ENCODE assay signal across 8 mouse cellular contexts in genomic region chr5:3197952-3198841, GRCm38 (mm10).
DNase-seq lines count a peak whose midpoint lies in the region; ATAC-seq and TF ChIP-seq lines count a peak whose summit lies in the region.

No protein-coding gene starts in this region.

- no peak for TF ChIP-seq CTCF in liver, adult 2 months (IDR thresholded peaks at IDR 0.05; ENCODE audit: low read depth, low read length)

- H3K27ac ChIP-seq in midbrain, embryonic 11.5 days (ENCODE audit: low read depth, low read length): no peak overlapping the region
- no peak overlapping the region for H3K27ac ChIP-seq in midbrain, embryonic 13.5 days
- H3K27ac ChIP-seq in liver, adult 2 months (replicated peaks; ENCODE audit: insufficient read depth, low read depth, low read length): no peak overlapping the region
- H3K27ac ChIP-seq in neural tube, embryonic 11.5 days (ENCODE audit: low read depth, low read length): no peak overlapping the region

- no peak overlapping the region for H3K4me3 ChIP-seq in midbrain, embryonic 11.5 days (ENCODE audit: low read depth, low read length)
- H3K4me3 ChIP-seq in midbrain, embryonic 13.5 days (replicated peaks): no peak overlapping the region
- no peak overlapping the region for H3K4me3 ChIP-seq in liver, adult 2 months (ENCODE audit: insufficient read depth, low read depth, low read length)
- no peak overlapping the region for H3K4me3 ChIP-seq in neural tube, embryonic 11.5 days (ENCODE audit: low read depth, low read length)

- ATAC-seq in midbrain, embryonic 11.5 days (ENCODE audit: low FRiP score): no peak
- no peak for ATAC-seq in midbrain, embryonic 13.5 days
- no peak for ATAC-seq in neural tube, embryonic 11.5 days (ENCODE audit: insufficient read depth, low FRiP score, low TSS enrichment)

- peak; percentile 68 for DNase-seq in midbrain, embryonic 11.5 days (ENCODE audit: low spot score, missing footprints)
- DNase-seq in embryo, embryonic 10.5 days (ENCODE audit: low spot score): peak; percentile 10
- DNase-seq in heart, postnatal 14 days: peak; percentile 50 to 57
- DNase-seq in liver, adult 2 months (ENCODE audit: extremely low read depth, low read depth, low spot score): peak; percentile 51
- DNase-seq in neural tube, embryonic 11.5 days (ENCODE audit: low spot score): peak; percentile 9
- no peak for DNase-seq in B cell, adult 2 months
- no peak for DNase-seq in cerebellum, adult 11-12 months

- no peaks in the 10 kb centered on the region for H3K36me3 ChIP-seq in midbrain, embryonic 11.5 days (ENCODE audit: control insufficient read depth, insufficient read depth, low read length)
- H3K36me3 ChIP-seq in midbrain, embryonic 13.5 days: no peaks in the 10 kb centered on the region
- no peaks in the 10 kb centered on the region for H3K36me3 ChIP-seq in liver, adult 2 months (ENCODE audit: control insufficient read depth, insufficient read depth, low read length)
- no peaks in the 10 kb centered on the region for H3K36me3 ChIP-seq in neural tube, embryonic 11.5 days (ENCODE audit: control insufficient read depth, insufficient read depth, low read length)

- WGBS in midbrain, embryonic 11.5 days: 71% methylated on average over 16 of the region's 16 CpGs
- 70% methylated on average over 16 of the region's 16 CpGs for WGBS in midbrain, embryonic 13.5 days
- 50% methylated on average over 16 of the region's 16 CpGs for WGBS in liver, adult 2 months
- WGBS in neural tube, embryonic 11.5 days: 55% methylated on average over 16 of the region's 16 CpGs

- H3K79me2 ChIP-seq in liver, adult 2 months (ENCODE audit: control insufficient read depth, insufficient read depth, low read length): no peaks in the 10 kb centered on the region

- no peaks in the 10 kb centered on the region for H3K9me3 ChIP-seq in midbrain, embryonic 11.5 days (ENCODE audit: control insufficient read depth, low read length)
- H3K9me3 ChIP-seq in midbrain, embryonic 13.5 days: no peaks in the 10 kb centered on the region
- H3K9me3 ChIP-seq in neural tube, embryonic 11.5 days (ENCODE audit: control insufficient read depth, low read length): no peaks in the 10 kb centered on the region

- intact Hi-C loops in heart, postnatal 14 days (cut with DNase I): loop anchor here (10.0 kb wide), 1 partner anchor 53 kb away; no protein-coding TSS in a partner anchor

- no peak overlapping the region for H3K9ac ChIP-seq in midbrain, embryonic 11.5 days (ENCODE audit: low read length)
- no peak overlapping the region for H3K9ac ChIP-seq in midbrain, embryonic 13.5 days (replicated peaks)
- no peak overlapping the region for H3K9ac ChIP-seq in liver, adult 2 months (ENCODE audit: low read depth, low read length)
- no peak overlapping the region for H3K9ac ChIP-seq in neural tube, embryonic 11.5 days (ENCODE audit: low read length)

- no peak overlapping the region for H3K4me2 ChIP-seq in midbrain, embryonic 11.5 days
- no peak overlapping the region for H3K4me2 ChIP-seq in midbrain, embryonic 13.5 days (replicated peaks)
- H3K4me2 ChIP-seq in neural tube, embryonic 11.5 days (ENCODE audit: low read depth): no peak overlapping the region

- no peak for TF ChIP-seq POLR2A in liver, adult 2 months (IDR thresholded peaks at IDR 0.05; ENCODE audit: extremely low read depth, insufficient read depth, low read length)

- H3K27me3 ChIP-seq in midbrain, embryonic 11.5 days (ENCODE audit: control insufficient read depth, insufficient read depth, low read length): no peaks in the 10 kb centered on the region
- H3K27me3 ChIP-seq in midbrain, embryonic 13.5 days: no peaks in the 10 kb centered on the region
- H3K27me3 ChIP-seq in liver, adult 2 months (ENCODE audit: control insufficient read depth, insufficient read depth, low read length): no peaks in the 10 kb centered on the region
- H3K27me3 ChIP-seq in neural tube, embryonic 11.5 days (ENCODE audit: control insufficient read depth, insufficient read depth, low read length): no peaks in the 10 kb centered on the region

- no peaks in the 10 kb centered on the region for H3K4me1 ChIP-seq in midbrain, embryonic 11.5 days (ENCODE audit: control insufficient read depth, insufficient read depth, low read length)
- no peaks in the 10 kb centered on the region for H3K4me1 ChIP-seq in midbrain, embryonic 13.5 days (replicated peaks)
- no peaks in the 10 kb centered on the region; the same call in 1 of the 2 replicates for H3K4me1 ChIP-seq in liver, adult 2 months (ENCODE audit: control insufficient read depth, insufficient read depth, low read length)
- no peaks in the 10 kb centered on the region for H3K4me1 ChIP-seq in neural tube, embryonic 11.5 days (ENCODE audit: control insufficient read depth, insufficient read depth, low read length)

Comparison
In these comparisons a context has a peak if more than half of its experiments do, and no peak if none do; other contexts are left out.
1. DNase-seq: peak in midbrain, embryonic 11.5 days (single experiment), embryo, embryonic 10.5 days (single experiment), heart, postnatal 14 days (2 of 2), liver, adult 2 months (single experiment) and neural tube, embryonic 11.5 days (single experiment); none in B cell, adult 2 months (0 of 2) and cerebellum, adult 11-12 months (single experiment).